Mouse (Mus musculus): ENCODE data around the gene Adcy3.

Gene Adcy3

DNA sequence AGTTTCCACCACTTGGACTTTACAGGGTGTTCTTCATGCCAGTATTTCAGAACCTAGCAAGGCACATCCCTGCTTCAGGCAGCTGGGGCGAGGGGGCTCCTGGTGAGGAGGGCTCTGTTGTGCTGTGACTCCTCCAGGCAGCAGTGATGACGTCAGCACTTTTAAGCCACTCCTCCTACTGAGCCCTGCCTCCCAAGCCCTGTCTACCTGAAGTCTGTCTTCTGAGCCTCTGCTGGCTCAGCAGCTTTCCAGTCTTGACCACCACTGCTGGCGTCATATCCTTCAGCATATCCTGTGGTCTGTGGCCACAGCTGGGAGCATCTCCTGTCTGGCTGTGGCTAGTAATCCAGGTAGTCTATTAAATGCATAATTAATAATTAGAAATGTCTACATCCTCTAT, 47.6 kb downstream of the Adcy3 start:
- no peak for DNase-seq (ENCODE audit: low read depth, low spot score)

DNA sequence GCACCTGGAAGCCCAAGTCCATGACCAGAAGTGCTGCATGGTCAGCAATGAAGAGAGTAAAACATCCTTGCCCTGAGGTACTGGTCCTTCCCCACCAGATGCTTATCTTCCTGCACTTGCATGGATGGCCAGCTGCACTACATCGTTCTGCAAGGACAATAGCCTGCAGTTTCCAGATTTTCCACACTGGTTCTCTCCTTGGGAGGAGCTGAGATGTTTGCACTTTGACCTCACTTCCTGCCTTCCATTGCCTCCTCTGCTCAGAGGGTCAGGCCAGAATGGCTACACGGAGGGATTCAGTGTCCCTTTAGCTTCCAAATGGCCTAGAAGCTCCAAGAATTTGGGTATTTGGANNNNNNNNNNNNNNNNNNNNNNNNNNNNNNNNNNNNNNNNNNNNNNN, 51.7 kb downstream of the Adcy3 start:
- DNase-seq (ENCODE audit: low read depth, low spot score) = no peak

- DNase-seq (ENCODE audit: low read depth, low spot score) = no peak
Measured at GRCm38 (mm10) chr12:4188171-4189059, 55.5 kb downstream of the Adcy3 start.

- no peak for DNase-seq (ENCODE audit: low read depth, low spot score)
Measured at GRCm38 (mm10) chr12:4189060-4189447, 56.2 kb downstream of the Adcy3 start.

DNA sequence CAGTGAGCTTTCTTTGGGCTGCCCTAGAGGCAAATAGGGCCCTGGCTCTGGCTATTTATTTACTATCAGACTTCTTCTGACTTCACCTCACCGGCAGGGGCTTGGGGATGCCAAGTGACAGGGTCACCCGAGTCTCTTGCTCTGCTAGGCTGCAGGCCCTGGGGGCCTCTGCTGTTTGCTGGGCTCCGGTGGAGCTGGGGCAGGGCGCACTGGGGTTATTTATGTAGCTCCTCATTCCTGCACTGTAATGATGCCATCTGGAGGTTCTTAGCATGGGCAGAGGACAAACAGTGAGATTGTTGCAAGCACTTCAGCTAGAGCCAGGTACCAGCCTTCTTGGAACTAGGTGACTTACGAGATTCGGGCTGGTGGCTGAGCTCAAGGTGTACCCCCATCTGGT, 59.6 kb downstream of the Adcy3 start:
- no peak for DNase-seq (ENCODE audit: low read depth, low spot score)

DNA sequence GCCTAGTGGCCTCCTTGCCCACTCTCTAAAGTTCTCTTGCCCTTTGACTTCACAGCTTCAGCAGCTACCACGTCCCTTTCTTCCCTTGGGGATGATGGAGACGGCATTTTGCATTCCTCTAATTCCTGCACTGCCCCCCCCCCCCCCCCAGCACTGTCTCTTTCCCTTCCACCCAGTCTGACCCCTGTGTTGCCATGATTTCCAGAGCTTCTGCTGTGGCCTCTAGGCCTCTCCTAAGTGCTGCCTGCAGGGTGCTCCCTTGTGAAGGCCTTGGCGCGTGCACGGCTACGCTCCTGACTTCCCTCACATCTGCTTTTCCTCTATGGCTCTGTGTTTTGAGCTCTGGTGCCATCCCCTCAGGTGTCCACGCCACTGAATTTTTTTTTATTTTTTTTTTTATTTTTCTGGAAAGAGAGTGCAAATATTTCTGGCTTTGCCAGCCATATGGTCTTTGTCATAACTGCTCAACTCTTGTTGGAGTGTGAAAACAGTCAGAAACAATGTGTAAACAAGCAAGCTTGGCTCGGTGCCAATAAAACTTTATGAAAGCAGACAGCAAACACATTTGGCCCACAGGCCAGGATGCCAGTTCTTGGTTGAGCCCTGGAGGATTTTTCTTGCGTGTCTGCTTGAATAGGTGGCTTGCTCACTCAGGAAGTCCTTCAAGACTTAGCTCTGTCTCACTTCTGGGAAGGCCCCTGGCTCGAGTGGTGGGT, 60.3 kb downstream of the Adcy3 start:
- DNase-seq (ENCODE audit: low read depth, low spot score) = no peak

DNA sequence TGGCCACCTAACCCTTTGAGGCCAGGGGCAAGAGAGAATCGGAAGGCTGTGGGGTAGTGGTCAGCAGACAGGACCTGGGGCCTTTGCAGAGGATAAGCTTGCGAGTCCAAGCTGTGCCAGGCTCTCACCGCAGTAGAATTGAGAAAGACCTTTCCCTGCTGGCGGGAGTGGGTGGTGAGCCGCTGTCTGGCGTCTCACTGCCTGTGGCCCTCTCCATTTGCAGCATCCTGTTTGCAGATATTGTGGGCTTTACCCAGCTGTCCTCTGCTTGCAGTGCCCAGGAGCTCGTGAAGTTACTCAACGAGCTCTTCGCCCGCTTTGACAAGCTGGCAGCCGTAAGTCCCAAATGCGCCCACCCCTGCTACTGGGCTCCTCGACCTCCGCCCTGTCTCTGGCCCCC, 61.7 kb downstream of the Adcy3 start:
- no peak for DNase-seq (ENCODE audit: low read depth, low spot score)

GRCm38 (mm10) chr12:4198702-4199101, 65.8 kb downstream of the Adcy3 start:
- no peak for DNase-seq (ENCODE audit: low read depth, low spot score)

DNA sequence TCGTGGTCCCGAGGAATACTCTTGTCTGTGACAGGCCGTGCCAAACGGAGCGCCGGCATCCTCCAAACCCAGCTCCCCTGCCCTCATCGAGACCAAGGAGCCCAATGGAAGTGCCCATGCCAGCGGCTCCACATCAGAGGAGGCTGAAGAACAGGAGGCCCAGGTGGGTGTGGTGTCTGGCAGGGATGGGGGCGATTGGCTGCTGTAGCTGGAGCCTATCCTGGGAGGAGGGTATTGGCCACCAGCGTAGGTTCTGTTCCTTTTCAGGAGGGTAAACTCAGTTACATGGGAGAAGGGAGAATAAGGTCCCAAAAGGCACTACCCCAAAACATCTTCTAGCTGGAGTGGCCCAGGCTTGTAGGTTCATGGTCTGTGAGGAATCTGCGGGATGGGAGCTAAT, 66.4 kb downstream of the Adcy3 start:
- DNase-seq (ENCODE audit: low read depth, low spot score) = no peak

DNA sequence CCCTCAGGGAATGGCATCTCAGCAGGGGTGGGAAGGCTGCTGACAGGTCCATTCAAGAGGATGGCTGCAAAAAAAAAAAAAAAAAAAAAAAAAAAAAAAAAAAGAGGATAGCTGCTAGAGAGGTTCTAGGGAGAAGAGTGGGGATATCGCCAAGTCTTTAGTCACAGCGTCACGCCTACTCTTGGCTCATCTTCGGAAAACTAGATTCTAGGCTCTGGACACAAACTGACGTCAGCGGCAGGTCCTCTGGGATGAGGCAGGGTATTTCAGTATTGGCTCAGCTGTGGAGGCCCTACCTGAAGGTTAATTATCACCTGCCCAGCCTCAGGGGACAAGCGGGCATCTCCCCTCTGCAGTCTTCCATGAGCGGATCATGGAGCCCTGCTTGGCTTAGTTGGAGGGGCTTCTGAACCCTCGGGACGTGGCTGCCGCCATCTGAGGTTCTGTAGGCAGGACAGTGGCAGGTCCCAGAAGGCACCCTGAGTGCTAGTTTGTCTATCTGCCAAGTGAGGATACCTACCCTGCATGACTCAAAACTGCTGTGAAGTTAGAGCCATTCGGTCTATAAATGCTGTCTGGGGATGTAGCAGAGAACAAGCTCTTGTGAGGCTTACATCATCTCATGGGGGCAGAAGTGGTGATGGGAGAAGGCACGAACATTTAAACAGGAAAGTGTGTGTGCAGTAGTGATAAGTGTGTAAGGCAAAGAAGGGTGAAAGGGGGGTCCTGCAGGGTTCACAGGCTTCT, 68.7 kb downstream of the Adcy3 start:
- no peak for DNase-seq (ENCODE audit: low read depth, low spot score)

- DNase-seq (ENCODE audit: low read depth, low spot score) = no peak
Measured at GRCm38 (mm10) chr12:4202206-4202605, 69.3 kb downstream of the Adcy3 start.

DNA sequence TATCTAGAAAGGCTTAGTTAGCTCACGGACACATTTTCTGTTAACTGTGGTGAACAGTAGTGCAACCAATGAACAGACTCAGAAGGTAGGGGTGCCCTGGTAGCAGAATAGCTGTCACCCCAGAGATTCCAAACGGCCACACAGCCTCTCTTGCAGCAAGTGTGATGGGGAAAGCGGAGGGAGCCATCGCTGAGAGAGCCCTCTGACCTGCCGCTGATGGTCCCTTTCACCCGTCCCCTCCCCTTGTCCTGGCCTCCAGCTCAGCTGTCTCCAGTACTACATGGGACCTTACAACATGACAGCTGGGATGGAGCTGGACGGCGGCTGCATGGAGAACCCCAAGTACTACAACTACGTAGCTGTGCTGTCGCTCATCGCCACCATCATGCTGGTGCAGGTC, 73.2 kb downstream of the Adcy3 start:
- DNase-seq (ENCODE audit: low read depth, low spot score) = no peak

DNA sequence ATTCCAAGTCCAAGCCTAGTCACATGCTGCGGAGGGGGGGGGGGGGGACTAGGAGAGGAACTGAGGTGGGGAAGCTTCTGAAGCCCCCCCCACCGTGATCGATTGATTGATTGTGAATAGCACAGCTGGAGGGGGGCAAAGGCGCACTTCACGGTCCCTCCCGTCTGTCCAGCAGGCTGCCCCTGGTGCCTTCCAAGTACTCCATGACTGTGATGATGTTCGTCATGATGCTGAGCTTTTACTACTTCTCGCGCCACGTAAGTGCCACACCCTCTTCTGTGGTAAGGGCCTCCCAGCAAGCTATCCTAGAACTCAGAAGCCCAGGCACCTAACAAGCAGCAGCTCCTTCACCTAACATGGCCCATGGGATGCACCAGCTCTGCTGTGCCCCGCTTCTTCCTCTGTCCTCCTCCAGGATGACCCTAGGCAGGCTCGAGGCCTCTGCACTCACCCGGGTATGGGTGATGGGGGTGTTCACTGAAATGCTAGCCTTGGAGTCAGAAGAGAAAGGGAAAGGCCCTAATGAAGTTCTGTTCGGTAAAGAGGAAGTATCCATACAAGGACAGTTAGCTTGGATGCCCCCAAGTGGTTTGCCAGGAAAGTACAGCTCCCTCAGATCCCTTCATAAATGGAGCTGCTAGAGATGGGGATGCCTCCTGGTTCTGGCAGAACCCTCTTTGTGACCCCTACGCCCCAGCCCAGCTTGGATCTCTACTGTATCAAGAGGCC, 75.7 kb downstream of the Adcy3 start:
- no peak for DNase-seq (ENCODE audit: low read depth, low spot score)

- no peak for DNase-seq (ENCODE audit: low read depth, low spot score)
Measured at GRCm38 (mm10) chr12:4209196-4209595, 76.3 kb downstream of the Adcy3 start.

- no peak for DNase-seq (ENCODE audit: low read depth, low spot score)
Measured at GRCm38 (mm10) chr12:4211174-4211573, 78.3 kb downstream of the Adcy3 start.

DNA sequence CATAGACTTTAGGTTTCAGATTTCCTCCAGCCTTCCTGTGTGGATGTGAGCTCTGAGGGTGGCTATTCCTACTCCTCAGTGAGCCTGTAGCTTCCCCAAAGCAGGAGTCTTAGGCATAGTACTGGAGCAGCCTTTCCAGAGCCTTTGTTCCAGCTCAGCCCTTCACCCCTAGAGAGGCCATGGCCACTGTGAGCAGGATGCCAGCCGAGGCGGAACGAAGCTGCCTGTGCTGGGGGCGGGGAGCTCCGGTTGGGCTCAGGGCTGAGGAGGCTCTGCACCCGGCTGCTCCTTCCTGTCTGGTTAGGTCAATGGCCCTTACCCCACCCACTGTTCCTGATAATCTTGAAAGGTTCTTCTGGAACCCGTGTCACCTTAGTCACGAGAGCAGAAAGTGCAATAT, 80.0 kb downstream of the Adcy3 start:
- DNase-seq (ENCODE audit: low read depth, low spot score) = no peak

DNA sequence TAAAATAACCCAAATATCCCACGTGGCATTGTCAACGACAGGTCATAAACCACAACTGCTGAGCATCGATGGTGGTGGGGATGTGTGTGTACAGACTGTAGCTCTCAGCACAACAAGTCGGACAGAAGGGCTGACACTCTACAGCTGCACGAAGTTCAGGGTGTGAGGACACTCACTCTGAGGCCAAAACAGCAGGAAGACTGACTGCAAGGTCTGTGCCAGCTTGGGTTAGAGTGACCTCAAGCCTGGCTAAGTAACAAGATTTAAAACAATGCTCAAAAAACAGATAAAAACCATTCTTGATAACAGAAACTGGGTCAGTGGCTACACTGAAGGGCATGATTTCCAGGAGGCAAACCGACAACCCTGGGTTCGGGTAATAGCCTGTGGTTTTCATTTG, 97.3 kb downstream of the Adcy3 start:
- DNase-seq (ENCODE audit: low read depth, low spot score) = no peak

GRCm38 (mm10) chr12:4232777-4233176, 99.9 kb downstream of the Adcy3 start:
- DNase-seq (ENCODE audit: low read depth, low spot score) = no peak

GRCm38 (mm10) chr12:4233572-4234508, 100.9 kb downstream of the Adcy3 start, which contains the start of the genes Ptrhd1 and Cenpo:
Gene Ptrhd1, plus strand, starts transcription at chr12:4234027.
Gene Cenpo, minus strand, starts transcription at chr12:4234294.
- DNase-seq (ENCODE audit: low read depth, low spot score) = peak; percentile 91

- DNase-seq (ENCODE audit: low read depth, low spot score) = no peak
Measured at GRCm38 (mm10) chr12:4237481-4237880, 104.6 kb downstream of the Adcy3 start.

All from embryo, embryonic 11.5 days (tissue).